Mouse (Mus musculus) embryo, embryonic 9.5 days (tissue): ENCODE measurements around the gene Gtf2ird1.
A peak's percentile ranks its signal among the peaks of the same experiment; 100 is the strongest.

ENCODE experiments used
- DNase-seq: peaks from one replicate; pipeline ENCODE4 v3.0.0-alpha.2; 2017; ENCODE audit errors: extremely low spot score

Gtf2ird1 gene

GRCm38 (mm10) chr5:134445208-134445831 lies 11.2 kb downstream of the Gtf2ird1 start:
- DNase-seq, result no peak

DNA sequence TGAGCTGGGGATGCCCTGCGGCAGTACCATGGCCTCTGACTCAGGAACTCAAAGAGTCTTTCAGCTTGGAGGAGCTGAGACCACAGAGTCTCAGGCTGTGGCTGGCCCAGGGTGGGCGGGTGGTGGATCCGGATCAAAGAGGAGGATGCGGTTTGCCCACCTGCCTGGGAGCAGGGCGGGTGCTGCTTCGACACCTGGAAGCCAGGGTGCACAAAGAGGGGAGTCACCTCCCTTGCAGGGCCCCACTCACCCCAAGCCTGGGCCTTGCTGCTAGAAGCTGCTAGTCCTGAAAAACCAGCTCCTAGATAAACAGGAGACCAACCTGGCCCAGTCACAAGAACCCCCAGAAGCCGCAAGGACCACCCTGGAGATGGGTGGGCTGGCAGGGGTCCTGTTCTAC lies 12.0 kb downstream of the Gtf2ird1 start:
- no peak for DNase-seq

- DNase-seq, result no peak
Observed at GRCm38 (mm10) chr5:134442066-134442465, 14.4 kb downstream of the Gtf2ird1 start.

GRCm38 (mm10) chr5:134441105-134441504 lies 15.4 kb downstream of the Gtf2ird1 start:
- no peak for DNase-seq

- no peak for DNase-seq
Observed at GRCm38 (mm10) chr5:134440098-134440497, 16.4 kb downstream of the Gtf2ird1 start.

DNA sequence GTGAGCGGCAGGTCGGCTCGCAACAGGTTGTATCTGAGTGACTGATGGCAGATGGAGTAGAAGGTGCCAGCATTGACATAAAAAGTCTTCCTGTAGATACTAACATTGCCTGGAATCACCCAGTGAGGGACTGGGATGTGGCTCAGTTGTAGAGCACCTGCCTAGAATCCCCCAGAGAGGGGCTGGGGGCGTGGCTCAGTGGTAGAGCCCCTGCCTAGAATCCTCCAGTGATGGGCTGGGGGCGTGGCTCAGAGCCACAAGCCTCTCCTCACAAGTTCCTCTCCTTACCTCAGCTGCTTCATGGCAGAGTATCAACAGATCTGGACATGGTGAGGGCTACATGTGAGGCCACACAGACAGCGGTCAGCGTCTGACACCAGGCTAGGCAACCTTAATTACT lies 17.0 kb downstream of the Gtf2ird1 start:
- no peak for DNase-seq

DNA sequence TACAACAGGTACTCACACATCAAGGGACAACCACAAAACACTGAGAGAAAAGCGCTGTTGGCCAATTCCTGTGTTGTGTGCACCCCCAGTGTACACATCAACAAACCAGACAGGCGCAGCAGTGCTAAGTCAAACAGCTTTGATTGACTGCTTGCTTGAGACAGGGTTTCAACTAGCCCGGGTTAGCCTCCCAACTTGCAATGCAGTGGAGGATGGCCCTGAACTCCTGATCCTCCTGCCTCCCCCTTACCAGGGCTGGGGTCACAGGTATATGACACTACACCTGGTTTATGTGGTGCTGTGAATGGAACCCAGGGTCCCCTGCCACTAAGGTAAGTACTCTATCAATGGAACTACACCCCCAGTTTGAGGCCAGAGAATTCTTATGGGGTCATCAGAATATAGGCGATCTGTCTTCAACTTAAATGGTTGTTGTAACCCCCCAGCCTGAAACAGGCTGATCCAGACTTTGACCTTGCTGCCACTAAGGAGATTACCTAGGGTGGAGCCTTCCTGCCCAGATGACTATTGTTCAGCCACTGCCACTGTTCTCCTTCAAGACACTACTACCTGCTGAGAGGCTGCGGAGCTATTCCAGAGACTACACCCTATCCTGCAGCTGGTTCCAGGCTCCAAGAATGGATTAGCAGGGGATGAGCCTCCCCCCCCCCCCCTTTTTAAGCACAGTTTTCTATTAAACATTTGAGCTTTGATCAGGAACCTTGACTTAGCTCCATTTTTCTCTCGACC lies 17.7 kb downstream of the Gtf2ird1 start:
- DNase-seq, result no peak

GRCm38 (mm10) chr5:134437459-134437827 lies 19.1 kb downstream of the Gtf2ird1 start:
- DNase-seq, result no peak

- DNase-seq, result no peak
Observed at GRCm38 (mm10) chr5:134436782-134437458, 19.6 kb downstream of the Gtf2ird1 start.

DNA sequence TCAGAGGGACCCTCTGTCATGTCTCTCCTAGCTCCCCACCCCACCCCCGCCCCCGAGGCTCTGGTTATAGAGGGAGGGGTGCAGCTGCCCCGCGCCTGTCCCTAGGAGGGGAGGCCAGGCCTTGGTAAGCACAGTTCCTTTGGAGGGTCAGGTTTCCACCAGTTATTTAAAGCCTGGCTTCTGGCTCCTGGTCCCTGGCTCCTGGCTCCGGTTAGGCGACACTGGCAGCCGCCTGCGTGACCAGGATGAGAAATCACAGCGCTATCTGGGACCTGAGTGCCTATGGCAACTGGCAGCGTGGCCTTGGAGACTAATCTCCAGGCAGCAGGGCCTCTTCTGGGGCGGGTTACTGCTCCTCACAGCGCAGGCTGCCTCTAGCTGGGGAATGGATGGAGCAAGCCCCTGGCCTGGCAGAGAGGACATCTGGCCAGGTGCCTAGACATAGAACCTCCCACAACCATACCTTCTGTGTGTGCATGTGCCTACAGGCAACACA lies 20.6 kb downstream of the Gtf2ird1 start:
- DNase-seq, result peak; percentile 21

GRCm38 (mm10) chr5:134433137-134433536 lies 23.4 kb downstream of the Gtf2ird1 start:
- DNase-seq, result no peak

- no peak for DNase-seq
Observed at GRCm38 (mm10) chr5:134430087-134430486, 26.4 kb downstream of the Gtf2ird1 start.

GRCm38 (mm10) chr5:134427664-134428063 lies 28.9 kb downstream of the Gtf2ird1 start:
- DNase-seq, result no peak

DNA sequence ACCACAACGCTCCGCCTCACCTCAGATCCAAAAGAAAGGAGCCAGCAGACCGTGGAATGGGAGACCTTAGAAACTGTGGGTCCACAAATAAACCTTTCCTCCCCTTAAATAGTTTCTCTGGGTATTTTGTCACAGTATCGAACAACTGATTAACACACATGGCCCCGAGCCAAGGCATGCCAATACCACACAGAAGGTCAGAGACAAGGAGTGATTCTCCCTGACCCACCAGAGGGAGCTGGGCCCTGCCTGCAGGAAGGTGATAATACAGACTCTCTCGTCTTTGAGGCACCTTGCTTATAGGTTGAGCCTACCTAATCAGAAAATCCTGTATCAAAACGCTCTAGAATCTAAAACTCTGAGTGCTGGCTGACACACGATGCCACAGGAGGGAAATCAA lies 30.9 kb downstream of the Gtf2ird1 start:
- DNase-seq, result no peak

- no peak for DNase-seq
Observed at GRCm38 (mm10) chr5:134423930-134424329, 32.6 kb downstream of the Gtf2ird1 start.

DNA sequence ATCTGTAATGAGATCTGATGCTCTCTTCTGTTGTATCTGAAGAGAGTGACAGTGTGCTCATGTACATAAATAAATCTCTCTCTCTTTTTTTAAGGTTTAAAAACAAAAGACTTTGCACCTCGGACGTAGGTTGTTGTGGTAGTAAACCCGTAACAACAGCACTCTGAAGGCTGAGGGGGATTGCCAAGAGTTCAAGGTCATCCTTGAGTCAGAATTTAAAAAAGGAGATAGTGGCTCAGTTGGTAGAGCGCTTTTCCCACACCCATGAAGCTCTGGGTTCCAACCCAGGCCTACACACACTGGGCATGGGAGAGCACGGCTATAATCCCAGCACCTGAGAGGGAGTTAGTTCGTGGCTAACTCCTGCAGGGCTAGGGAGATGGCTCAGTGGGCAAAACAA lies 33.1 kb downstream of the Gtf2ird1 start:
- no peak for DNase-seq

DNA sequence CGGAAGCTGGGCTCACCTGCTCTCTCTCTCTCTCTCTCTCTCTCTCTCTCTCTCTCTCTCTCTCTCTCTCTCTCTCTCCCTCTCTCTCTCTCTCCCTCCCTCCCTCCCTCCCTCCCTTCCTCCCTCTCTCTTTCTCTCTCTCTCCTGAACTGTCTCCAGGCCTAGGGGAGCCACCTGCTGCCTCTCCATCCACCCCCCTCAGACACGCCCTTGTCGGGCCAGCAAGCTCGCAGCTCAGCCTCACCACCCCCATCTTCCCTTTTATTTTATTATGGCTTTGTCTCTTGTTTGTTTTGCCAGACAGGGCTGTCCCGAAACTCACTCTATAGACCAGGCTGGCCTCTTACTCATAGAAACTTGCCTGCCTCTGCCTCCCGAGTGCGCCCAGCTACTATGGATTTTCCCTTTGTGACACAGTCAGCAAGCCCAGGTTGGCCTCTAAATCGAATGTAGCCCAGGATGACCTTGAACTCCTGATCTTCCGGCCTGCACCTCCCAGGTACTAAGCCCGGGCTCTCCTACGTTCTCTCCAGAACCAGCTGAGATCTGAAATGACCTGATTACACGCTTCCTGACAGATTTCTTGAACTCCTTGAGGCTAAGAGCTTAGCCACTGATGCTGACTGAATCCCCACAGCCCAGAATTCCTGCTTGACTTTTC lies 34.1 kb downstream of the Gtf2ird1 start:
- no peak for DNase-seq

GRCm38 (mm10) chr5:134421061-134421460 lies 35.5 kb downstream of the Gtf2ird1 start:
- no peak for DNase-seq

- DNase-seq, result no peak
Observed at GRCm38 (mm10) chr5:134419700-134420099, 36.8 kb downstream of the Gtf2ird1 start.

DNA sequence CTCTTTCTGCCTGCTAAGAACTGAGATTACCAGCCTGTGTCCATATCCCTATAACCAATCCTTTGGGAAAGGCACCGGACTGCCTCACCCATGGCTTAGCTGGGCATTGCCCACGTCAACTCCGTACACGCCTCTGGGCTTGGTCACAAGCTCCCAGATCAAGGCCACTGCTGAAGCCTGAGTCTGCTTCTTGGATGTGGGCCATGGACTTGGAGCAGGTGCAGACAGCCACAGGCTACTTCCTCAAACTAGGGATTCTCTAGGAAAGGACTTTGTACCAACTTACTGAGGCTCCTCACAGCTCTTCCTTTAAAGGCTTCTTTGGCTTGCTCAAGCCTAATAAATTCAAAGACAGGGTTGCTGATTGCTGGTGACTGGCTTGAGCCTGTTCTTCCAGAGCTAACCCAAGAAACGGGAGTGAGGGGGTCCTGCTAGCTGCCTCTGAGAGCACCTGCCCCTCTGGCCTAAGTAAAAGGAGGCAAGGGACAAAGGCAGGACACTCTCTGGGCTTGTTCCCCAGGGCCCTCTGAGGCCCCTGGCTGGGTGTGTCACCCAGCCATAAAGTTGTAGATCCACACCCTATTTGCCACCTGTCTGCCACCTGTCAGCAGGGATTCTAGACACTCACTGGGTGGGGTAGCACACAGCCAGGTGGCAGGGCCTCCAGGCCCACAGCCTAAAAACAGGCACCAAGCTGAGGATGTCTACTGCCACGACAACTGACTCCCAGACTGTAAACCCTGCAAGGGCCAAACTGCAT lies 38.0 kb downstream of the Gtf2ird1 start:
- DNase-seq, result no peak

DNA sequence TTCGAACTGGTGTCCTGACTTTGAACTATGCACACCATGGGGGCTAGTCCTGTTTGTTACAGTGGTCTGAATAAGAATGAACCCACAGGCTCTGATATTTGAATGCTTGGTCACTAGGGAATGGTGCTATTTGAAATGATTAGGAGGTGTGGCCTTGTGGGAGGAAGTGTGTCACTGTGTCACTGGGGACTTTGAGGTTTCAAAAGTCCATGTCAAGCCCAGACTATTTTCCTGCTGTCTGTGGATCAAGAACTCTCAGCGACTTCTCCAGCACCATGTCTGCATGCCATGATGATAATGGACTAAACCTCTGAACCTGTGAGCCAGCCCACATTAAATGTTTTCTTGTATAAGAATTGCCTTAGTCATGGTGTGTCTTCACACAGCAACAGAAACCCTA lies 44.2 kb downstream of the Gtf2ird1 start:
- no peak for DNase-seq
